Mouse (Mus musculus): Measurements from ENCODE around the gene Npas3.

DNA sequence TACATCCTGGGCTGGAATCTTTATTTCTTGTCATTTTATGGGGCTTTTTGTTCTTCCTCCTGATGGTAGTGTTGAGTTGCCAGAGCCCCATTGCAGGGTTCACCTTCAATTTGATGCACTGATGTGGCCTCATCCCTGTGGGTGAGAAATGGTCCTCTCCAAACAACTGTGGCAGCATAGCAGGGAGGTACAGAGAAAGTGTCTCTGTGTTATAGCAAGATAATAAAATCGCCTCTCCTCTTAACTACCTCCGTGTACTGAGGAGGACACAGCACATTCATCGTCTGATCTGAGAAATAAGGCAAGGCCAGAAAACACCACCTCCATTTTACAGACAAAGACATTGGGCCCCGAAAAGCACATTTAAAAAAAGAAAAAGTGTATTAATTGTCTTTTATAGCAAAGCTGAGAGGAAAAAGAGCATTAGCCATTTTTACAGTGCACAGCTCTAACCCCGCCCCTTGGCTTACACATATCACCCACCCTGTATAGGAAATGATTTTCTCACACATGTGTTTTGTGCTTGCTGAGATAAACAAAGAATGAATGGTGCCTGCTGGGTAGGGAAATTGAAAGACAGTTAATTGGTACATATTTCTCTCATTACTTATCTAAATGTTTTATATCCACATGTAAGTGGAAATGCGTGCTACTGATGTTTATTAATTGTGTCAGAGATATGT is 546.4 kb downstream of the Npas3 start:
- TF ChIP-seq CTCF (IDR thresholded peaks at IDR 0.05; ENCODE audit: borderline replicate concordance, control insufficient read depth, extremely low read depth, insufficient read depth, low read length, poor library complexity) (no peak), POLR2A (IDR thresholded peaks at IDR 0.05; ENCODE audit: control insufficient read depth, extremely low read depth, insufficient read depth, low read length, poor library complexity) (no peak)
